Mouse (Mus musculus): ENCODE data around the gene Atp6v0e2. TPM values are rescaled to one million over a fixed set of nuclear protein-coding genes. Genes with fewer than 3 reads are reported as not detected.

Atp6v0e2 gene
- polyA plus RNA-seq, 1 experiment from 2014 or later = 21.1 TPM

- no peaks in the 10 kb centered on the region for H3K9me3 ChIP-seq
- 0 out of 2 replicates have a peak, but pooled peaks cover 3% of the 10 kb centered on the region for H3K36me3 ChIP-seq
- H3K4me1 ChIP-seq = peaks cover 19% of the 10 kb centered on the region
- no peak overlapping the region for H3K4me3 ChIP-seq
- 70% methylated on average over 5 of the region's 5 CpGs for WGBS
- DNase-seq (ENCODE audit: low spot score) = no peak
- no peaks in the 10 kb centered on the region; the same call in 1 of the 2 replicates for H3K27me3 ChIP-seq (ENCODE audit: insufficient read depth, poor library complexity, severe bottlenecking)
- no peak overlapping the region for H3K27ac ChIP-seq
These were observed 7.8 kb downstream of the Atp6v0e2 start for GRCm38 (mm10) chr6:48545251-48545650.

- H3K27me3 ChIP-seq (ENCODE audit: insufficient read depth, poor library complexity, severe bottlenecking) = no peaks in the 10 kb centered on the region; the same call in 1 of the 2 replicates
- no peak overlapping the region for H3K27ac ChIP-seq
- H3K36me3 ChIP-seq = no peaks in the 10 kb centered on the region
- WGBS = 65% methylated on average over 1 of the region's 1 CpGs
- H3K4me3 ChIP-seq = no peak overlapping the region
- no peak for DNase-seq (ENCODE audit: low spot score)
- H3K4me1 ChIP-seq = peaks cover 13% of the 10 kb centered on the region
- H3K9me3 ChIP-seq = no peaks in the 10 kb centered on the region
These were observed 8.9 kb downstream of the Atp6v0e2 start for GRCm38 (mm10) chr6:48546271-48546670.

- Histone ChIP-seq H3K4me1 (peaks cover 7% of the 10 kb centered on the region), H3K4me3 (no peak overlapping the region), H3K36me3 (no peaks in the 10 kb centered on the region), H3K9me3 (no peaks in the 10 kb centered on the region), H3K27me3 (ENCODE audit: insufficient read depth, poor library complexity, severe bottlenecking) (no peaks in the 10 kb centered on the region; the same call in 1 of the 2 replicates), H3K27ac (no peak overlapping the region)
- no peak for DNase-seq (ENCODE audit: low spot score)
- 55% methylated on average over 4 of the region's 4 CpGs for WGBS
These were observed 9.4 kb downstream of the Atp6v0e2 start for GRCm38 (mm10) chr6:48546858-48547257.

- Histone ChIP-seq H3K27me3 (ENCODE audit: insufficient read depth, poor library complexity, severe bottlenecking) (no peaks in the 10 kb centered on the region; the same call in 1 of the 2 replicates), H3K27ac (no peak overlapping the region), H3K4me1 (no peaks in the 10 kb centered on the region), H3K4me3 (no peak overlapping the region), H3K36me3 (no peaks in the 10 kb centered on the region), H3K9me3 (no peaks in the 10 kb centered on the region)
- 78% methylated on average over 6 of the region's 6 CpGs for WGBS
- no peak for DNase-seq (ENCODE audit: low spot score)
These were observed 10.9 kb downstream of the Atp6v0e2 start for GRCm38 (mm10) chr6:48548314-48548713.

GRCm38 (mm10) chr6:48552918-48553317 is 15.5 kb downstream of the Atp6v0e2 start:
- DNase-seq (ENCODE audit: low spot score) = no peak
- no peak overlapping the region for H3K4me3 ChIP-seq

GRCm38 (mm10) chr6:48553819-48554218 is 16.4 kb downstream of the Atp6v0e2 start:
- Histone ChIP-seq H3K4me3 (peak overlapping the region; percentile 61), H3K27me3 (ENCODE audit: insufficient read depth, poor library complexity, severe bottlenecking) (no peaks in the 10 kb centered on the region), H3K9me3 (no peaks in the 10 kb centered on the region), H3K36me3 (peaks cover 16% of the 10 kb centered on the region), H3K27ac (peak overlapping the region; percentile 93), H3K4me1 (peaks cover 18% of the 10 kb centered on the region)
- WGBS = 79% methylated on average over 4 of the region's 4 CpGs
- no peak for DNase-seq (ENCODE audit: low spot score)

More at GRCm38 (mm10) chr6:48552918-48553317, 15.5 kb downstream of the Atp6v0e2 start:
- Histone ChIP-seq H3K4me1 (peaks cover 18% of the 10 kb centered on the region), H3K27ac (no peak overlapping the region), H3K27me3 (ENCODE audit: insufficient read depth, poor library complexity, severe bottlenecking) (no peaks in the 10 kb centered on the region; the same call in 1 of the 2 replicates), H3K36me3 (peaks cover 14% of the 10 kb centered on the region), H3K9me3 (no peaks in the 10 kb centered on the region)
- whole genome bisulfite sequencing = 43% methylated on average over 4 of the region's 4 CpGs

GRCm38 (mm10) chr6:48554280-48555103 is 17.1 kb downstream of the Atp6v0e2 start, which contains the start of gene Lrrc61:
Gene Lrrc61, plus strand, starts transcription at chr6:48554796.
- peaks cover 16% of the 10 kb centered on the region for H3K36me3 ChIP-seq
- peak within 1 kb of the TSS; percentile 61 for H3K4me3 ChIP-seq
- peaks cover 18% of the 10 kb centered on the region for H3K4me1 ChIP-seq
- H3K27me3 ChIP-seq (ENCODE audit: insufficient read depth, poor library complexity, severe bottlenecking) = no peaks in the 10 kb centered on the region
- under 1% methylated on average over 39 of the region's 39 CpGs for WGBS
- peak within 1 kb of the TSS; percentile 93 for H3K27ac ChIP-seq
- DNase-seq (ENCODE audit: low spot score) = peak; percentile 95
- no peaks in the 10 kb centered on the region for H3K9me3 ChIP-seq

GRCm38 (mm10) chr6:48555104-48555890 is 17.9 kb downstream of the Atp6v0e2 start:
- H3K27me3 ChIP-seq (ENCODE audit: insufficient read depth, poor library complexity, severe bottlenecking) = no peaks in the 10 kb centered on the region
- peak; percentile 88 for DNase-seq (ENCODE audit: low spot score)
- 36% methylated on average over 13 of the region's 14 CpGs for WGBS
- peaks cover 18% of the 10 kb centered on the region for H3K4me1 ChIP-seq
- peaks cover 17% of the 10 kb centered on the region for H3K36me3 ChIP-seq
- peak overlapping the region; percentile 61 for H3K4me3 ChIP-seq
- H3K9me3 ChIP-seq = no peaks in the 10 kb centered on the region
- peak overlapping the region; percentile 93 for H3K27ac ChIP-seq

- Histone ChIP-seq H3K36me3 (peaks cover 20% of the 10 kb centered on the region), H3K4me1 (peaks cover 18% of the 10 kb centered on the region), H3K27ac (peak overlapping the region; percentile 93; the same call in 1 of the 2 replicates), H3K9me3 (no peaks in the 10 kb centered on the region), H3K27me3 (ENCODE audit: insufficient read depth, poor library complexity, severe bottlenecking) (no peaks in the 10 kb centered on the region), H3K4me3 (no peak overlapping the region)
- DNase-seq (ENCODE audit: low spot score) = no peak
- 82% methylated on average over 3 of the region's 3 CpGs for WGBS
These were observed 18.5 kb downstream of the Atp6v0e2 start for GRCm38 (mm10) chr6:48555956-48556355.

GRCm38 (mm10) chr6:48565693-48566310 is 28.4 kb downstream of the Atp6v0e2 start:
- H3K9me3 ChIP-seq = no peaks in the 10 kb centered on the region; the same call in 1 of the 2 replicates
- no peak overlapping the region for H3K27ac ChIP-seq
- DNase-seq (ENCODE audit: low spot score) = no peak
- 92% methylated on average over 4 of the region's 4 CpGs for WGBS
- H3K27me3 ChIP-seq (ENCODE audit: insufficient read depth, poor library complexity, severe bottlenecking) = no peaks in the 10 kb centered on the region
- H3K4me3 ChIP-seq = no peak overlapping the region
- peaks cover 28% of the 10 kb centered on the region for H3K36me3 ChIP-seq
- peaks cover 21% of the 10 kb centered on the region for H3K4me1 ChIP-seq

GRCm38 (mm10) chr6:48566312-48566711 is 28.9 kb downstream of the Atp6v0e2 start:
- H3K27ac ChIP-seq = no peak overlapping the region
- peaks cover 21% of the 10 kb centered on the region for H3K4me1 ChIP-seq
- no peak overlapping the region for H3K4me3 ChIP-seq
- WGBS = 64% methylated on average over 5 of the region's 5 CpGs
- H3K9me3 ChIP-seq = no peaks in the 10 kb centered on the region; the same call in 1 of the 2 replicates
- peaks cover 26% of the 10 kb centered on the region for H3K36me3 ChIP-seq
- no peak for DNase-seq (ENCODE audit: low spot score)
- no peaks in the 10 kb centered on the region for H3K27me3 ChIP-seq (ENCODE audit: insufficient read depth, poor library complexity, severe bottlenecking)

All from heart, embryonic 10.5 days (tissue).